Mouse (Mus musculus): Measurements from ENCODE around the gene Wbp4. TPM values are rescaled to one million over a fixed set of nuclear protein-coding genes. Genes with fewer than 3 reads are reported as not detected.

The Wbp4 gene
- polyA plus RNA-seq, 1 experiment from 2014 or later: 46.8 TPM

GRCm38 (mm10) chr14:79518123-79518522, 36.8 kb upstream of the Wbp4 start:
- H3K27ac ChIP-seq (replicated peaks): no peak overlapping the region
- ATAC-seq (replicated peaks): no peak
- no peaks in the 10 kb centered on the region for H3K9me3 ChIP-seq
- no peak overlapping the region for H3K4me3 ChIP-seq
- H3K9ac ChIP-seq (replicated peaks): no peak overlapping the region
- no peak overlapping the region for H3K4me2 ChIP-seq (replicated peaks)
- no peaks in the 10 kb centered on the region for H3K4me1 ChIP-seq
- WGBS: 73% methylated on average over 2 of the region's 2 CpGs
- no peaks in the 10 kb centered on the region for H3K36me3 ChIP-seq
- no peaks in the 10 kb centered on the region for H3K27me3 ChIP-seq

- WGBS: 94% methylated on average over 8 of the region's 8 CpGs
These were observed 35.9 kb upstream of the Wbp4 start for GRCm38 (mm10) chr14:79517185-79517740.

GRCm38 (mm10) chr14:79516751-79517150, 35.4 kb upstream of the Wbp4 start:
- Histone ChIP-seq H3K9me3 (no peaks in the 10 kb centered on the region), H3K4me3 (no peak overlapping the region), H3K9ac (replicated peaks) (no peak overlapping the region), H3K36me3 (no peaks in the 10 kb centered on the region), H3K4me1 (no peaks in the 10 kb centered on the region), H3K4me2 (replicated peaks) (no peak overlapping the region), H3K27ac (replicated peaks) (no peak overlapping the region), H3K27me3 (no peaks in the 10 kb centered on the region)
- ATAC-seq (replicated peaks): no peak
- WGBS: 82% methylated on average over 2 of the region's 2 CpGs

More at GRCm38 (mm10) chr14:79517185-79517740, 35.9 kb upstream of the Wbp4 start:
- no peaks in the 10 kb centered on the region for H3K9me3 ChIP-seq
- no peaks in the 10 kb centered on the region for H3K4me1 ChIP-seq
- H3K4me3 ChIP-seq: no peak overlapping the region
- ATAC-seq (replicated peaks): no peak
- H3K9ac ChIP-seq (replicated peaks): no peak overlapping the region
- H3K27me3 ChIP-seq: no peaks in the 10 kb centered on the region
- no peak overlapping the region for H3K4me2 ChIP-seq (replicated peaks)
- H3K27ac ChIP-seq (replicated peaks): no peak overlapping the region
- H3K36me3 ChIP-seq: no peaks in the 10 kb centered on the region

- no peak for ATAC-seq (replicated peaks)
- Histone ChIP-seq H3K9ac (replicated peaks) (no peak overlapping the region), H3K4me3 (no peak overlapping the region), H3K9me3 (no peaks in the 10 kb centered on the region), H3K36me3 (no peaks in the 10 kb centered on the region), H3K27ac (replicated peaks) (no peak overlapping the region), H3K4me1 (no peaks in the 10 kb centered on the region), H3K27me3 (no peaks in the 10 kb centered on the region), H3K4me2 (replicated peaks) (no peak overlapping the region)
- 70% methylated on average over 5 of the region's 5 CpGs for WGBS
These were observed 34.9 kb upstream of the Wbp4 start for GRCm38 (mm10) chr14:79516243-79516610.

GRCm38 (mm10) chr14:79515511-79516242, 34.4 kb upstream of the Wbp4 start:
- 77% methylated on average over 8 of the region's 8 CpGs for WGBS
- H3K4me3 ChIP-seq: no peak overlapping the region
- no peak for ATAC-seq (replicated peaks)

GRCm38 (mm10) chr14:79515100-79515499, 33.8 kb upstream of the Wbp4 start:
- no peak for ATAC-seq (replicated peaks)
- Histone ChIP-seq H3K9me3 (no peaks in the 10 kb centered on the region), H3K27me3 (no peaks in the 10 kb centered on the region), H3K4me2 (replicated peaks) (no peak overlapping the region), H3K27ac (replicated peaks) (no peak overlapping the region), H3K4me1 (no peaks in the 10 kb centered on the region), H3K9ac (replicated peaks) (no peak overlapping the region), H3K4me3 (no peak overlapping the region), H3K36me3 (no peaks in the 10 kb centered on the region)
- 75% methylated on average over 8 of the region's 8 CpGs for WGBS

More at GRCm38 (mm10) chr14:79515511-79516242, 34.4 kb upstream of the Wbp4 start:
- Histone ChIP-seq H3K9me3 (no peaks in the 10 kb centered on the region), H3K4me2 (replicated peaks) (no peak overlapping the region), H3K9ac (replicated peaks) (no peak overlapping the region), H3K4me1 (no peaks in the 10 kb centered on the region), H3K36me3 (no peaks in the 10 kb centered on the region), H3K27ac (replicated peaks) (no peak overlapping the region), H3K27me3 (no peaks in the 10 kb centered on the region)

- WGBS: 81% methylated on average over 2 of the region's 2 CpGs
- H3K4me1 ChIP-seq: no peaks in the 10 kb centered on the region
- H3K9me3 ChIP-seq: no peaks in the 10 kb centered on the region
- no peak for ATAC-seq (replicated peaks)
- no peak overlapping the region for H3K27ac ChIP-seq (replicated peaks)
- H3K27me3 ChIP-seq: no peaks in the 10 kb centered on the region
- H3K4me2 ChIP-seq (replicated peaks): no peak overlapping the region
- H3K36me3 ChIP-seq: no peaks in the 10 kb centered on the region
- H3K4me3 ChIP-seq: no peak overlapping the region
- no peak overlapping the region for H3K9ac ChIP-seq (replicated peaks)
These were observed 32.6 kb upstream of the Wbp4 start for GRCm38 (mm10) chr14:79513951-79514350.

- ATAC-seq (replicated peaks): no peak
- Histone ChIP-seq H3K27ac (replicated peaks) (no peak overlapping the region), H3K9me3 (no peaks in the 10 kb centered on the region), H3K36me3 (no peaks in the 10 kb centered on the region), H3K27me3 (no peaks in the 10 kb centered on the region), H3K4me2 (replicated peaks) (no peak overlapping the region), H3K4me1 (no peaks in the 10 kb centered on the region), H3K9ac (replicated peaks) (no peak overlapping the region), H3K4me3 (no peak overlapping the region)
- WGBS: 79% methylated on average over 1 of the region's 1 CpGs
These were observed 30.2 kb upstream of the Wbp4 start for GRCm38 (mm10) chr14:79511521-79511920.

GRCm38 (mm10) chr14:79508662-79509305, 27.5 kb upstream of the Wbp4 start:
- no peaks in the 10 kb centered on the region for H3K9me3 ChIP-seq
- WGBS: 87% methylated on average over 9 of the region's 9 CpGs

GRCm38 (mm10) chr14:79507846-79508245, 26.5 kb upstream of the Wbp4 start:
- Histone ChIP-seq H3K4me2 (replicated peaks) (no peak overlapping the region), H3K9ac (replicated peaks) (no peak overlapping the region), H3K4me1 (no peaks in the 10 kb centered on the region), H3K27me3 (no peaks in the 10 kb centered on the region), H3K9me3 (no peaks in the 10 kb centered on the region), H3K27ac (replicated peaks) (no peak overlapping the region), H3K4me3 (no peak overlapping the region), H3K36me3 (no peaks in the 10 kb centered on the region)
- no peak for ATAC-seq (replicated peaks)
- 47% methylated on average over 1 of the region's 1 CpGs for whole genome bisulfite sequencing

More at GRCm38 (mm10) chr14:79508662-79509305, 27.5 kb upstream of the Wbp4 start:
- Histone ChIP-seq H3K27me3 (no peaks in the 10 kb centered on the region), H3K36me3 (no peaks in the 10 kb centered on the region), H3K4me1 (no peaks in the 10 kb centered on the region), H3K4me3 (no peak overlapping the region), H3K4me2 (replicated peaks) (no peak overlapping the region), H3K9ac (replicated peaks) (no peak overlapping the region), H3K27ac (replicated peaks) (no peak overlapping the region)
- no peak for ATAC-seq (replicated peaks)

GRCm38 (mm10) chr14:79506207-79506606, 24.9 kb upstream of the Wbp4 start:
- WGBS: 77% methylated on average over 9 of the region's 9 CpGs

GRCm38 (mm10) chr14:79504246-79505006, 23.1 kb upstream of the Wbp4 start:
- Histone ChIP-seq H3K9ac (replicated peaks) (no peak overlapping the region), H3K36me3 (no peaks in the 10 kb centered on the region), H3K9me3 (no peaks in the 10 kb centered on the region), H3K4me3 (no peak overlapping the region), H3K4me1 (no peaks in the 10 kb centered on the region), H3K4me2 (replicated peaks) (no peak overlapping the region), H3K27me3 (no peaks in the 10 kb centered on the region), H3K27ac (replicated peaks) (no peak overlapping the region)
- no peak for ATAC-seq (replicated peaks)
- WGBS: 96% methylated on average over 7 of the region's 7 CpGs

More at GRCm38 (mm10) chr14:79506207-79506606, 24.9 kb upstream of the Wbp4 start:
- no peaks in the 10 kb centered on the region for H3K9me3 ChIP-seq
- no peak overlapping the region for H3K27ac ChIP-seq (replicated peaks)
- H3K36me3 ChIP-seq: no peaks in the 10 kb centered on the region
- no peak overlapping the region for H3K9ac ChIP-seq (replicated peaks)
- H3K4me3 ChIP-seq: no peak overlapping the region
- H3K4me1 ChIP-seq: no peaks in the 10 kb centered on the region
- H3K4me2 ChIP-seq (replicated peaks): no peak overlapping the region
- ATAC-seq (replicated peaks): no peak
- no peaks in the 10 kb centered on the region for H3K27me3 ChIP-seq

Data from forebrain, embryonic 15.5 days (tissue).